Mouse (Mus musculus) G1E (cell line): ENCODE data around the gene Actr1a.

Source experiments
- CTCF ChIP-seq: IDR thresholded peaks from 2 replicates; pipeline ENCODE4 v1.5.1; 2012; ENCODE audit warnings: low read depth, low read length, inconsistent platforms, mixed read lengths
- POLR2AphosphoS5 ChIP-seq: IDR thresholded peaks from 2 replicates; pipeline ENCODE4 v1.6.1; 2012; ENCODE audit warnings: low read depth, low read length, inconsistent platforms; ENCODE audit not compliant: insufficient replicate concordance

DNA sequence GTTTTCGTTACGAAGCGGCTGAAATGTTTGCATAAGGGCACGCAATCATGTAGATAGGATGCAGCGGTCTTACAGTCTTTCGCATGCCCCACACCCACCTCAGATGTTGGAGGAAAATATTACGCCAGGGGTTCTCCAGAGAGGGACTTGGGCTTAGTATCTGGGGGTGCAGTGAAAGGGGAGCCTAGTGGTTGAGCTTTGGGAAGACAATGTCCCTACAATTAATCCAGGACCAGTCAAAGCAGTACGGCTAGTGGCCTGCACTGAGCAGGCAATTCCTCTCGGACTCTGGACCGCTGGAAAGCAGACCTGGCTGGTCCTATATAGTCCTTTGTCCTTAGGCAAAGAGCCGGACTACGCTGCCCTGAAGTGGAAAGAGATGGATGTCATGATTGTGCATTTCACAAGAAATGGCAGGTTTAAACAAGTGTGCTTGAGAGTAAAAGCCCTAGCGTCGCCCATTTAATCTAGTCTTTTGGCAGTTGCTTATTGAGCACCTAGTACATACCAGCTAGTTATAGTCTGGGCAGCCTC is 68.0 kb downstream of the Actr1a start:
- TF ChIP-seq CTCF, result no peak
- TF ChIP-seq POLR2AphosphoS5, result no peak
